Mouse (Mus musculus): ENCODE measurements around the gene Dlg1. TPM values are rescaled to one million over a fixed set of nuclear protein-coding genes. Genes with fewer than 3 reads are reported as not detected.

The Dlg1 gene
- polyA plus RNA-seq, 1 experiment from 2014 or later, result 20.5 TPM

GRCm38 (mm10) chr16:31634371-31634770 lies 28.9 kb upstream of the Dlg1 start:
- no peaks in the 10 kb centered on the region for H3K9me3 ChIP-seq (replicated peaks)
- no peak for ATAC-seq
- WGBS (ENCODE audit: insufficient replicate concordance), result 87% methylated on average over 4 of the region's 4 CpGs

GRCm38 (mm10) chr16:31638393-31638792 lies 24.9 kb upstream of the Dlg1 start:
- Histone ChIP-seq H3K27ac (no peak overlapping the region), H3K9ac (no peak overlapping the region), H3K4me3 (no peak overlapping the region), H3K27me3 (replicated peaks) (no peaks in the 10 kb centered on the region; the same call in 1 of the 2 replicates), H3K4me1 (no peaks in the 10 kb centered on the region), H3K9me3 (replicated peaks) (no peaks in the 10 kb centered on the region), H3K4me2 (no peak overlapping the region), H3K36me3 (no peaks in the 10 kb centered on the region)
- ATAC-seq, result no peak
- WGBS (ENCODE audit: insufficient replicate concordance), result 58% methylated on average over 7 of the region's 7 CpGs

More at GRCm38 (mm10) chr16:31634371-31634770, 28.9 kb upstream of the Dlg1 start:
- no peak overlapping the region for H3K9ac ChIP-seq
- H3K27ac ChIP-seq, result no peak overlapping the region
- peaks cover 7% of the 10 kb centered on the region for H3K4me1 ChIP-seq
- no peak overlapping the region for H3K4me2 ChIP-seq
- no peaks in the 10 kb centered on the region for H3K36me3 ChIP-seq
- no peaks in the 10 kb centered on the region for H3K27me3 ChIP-seq (replicated peaks)
- H3K4me3 ChIP-seq, result no peak overlapping the region

GRCm38 (mm10) chr16:31639946-31640345 lies 23.3 kb upstream of the Dlg1 start:
- Histone ChIP-seq H3K4me1 (no peaks in the 10 kb centered on the region), H3K36me3 (no peaks in the 10 kb centered on the region), H3K27me3 (replicated peaks) (no peaks in the 10 kb centered on the region; the same call in 1 of the 2 replicates), H3K9me3 (replicated peaks) (peaks cover 8% of the 10 kb centered on the region; the same call in 1 of the 2 replicates), H3K4me2 (no peak overlapping the region), H3K27ac (no peak overlapping the region), H3K4me3 (no peak overlapping the region), H3K9ac (no peak overlapping the region)
- 61% methylated on average over 4 of the region's 4 CpGs for WGBS (ENCODE audit: insufficient replicate concordance)
- no peak for ATAC-seq

GRCm38 (mm10) chr16:31641776-31642175 lies 21.5 kb upstream of the Dlg1 start:
- H3K4me2 ChIP-seq, result no peak overlapping the region
- no peaks in the 10 kb centered on the region for H3K36me3 ChIP-seq
- no peak overlapping the region for H3K9ac ChIP-seq
- peaks cover 5% of the 10 kb centered on the region; the same call in 1 of the 2 replicates for H3K4me1 ChIP-seq
- H3K9me3 ChIP-seq (replicated peaks), result peaks cover 12% of the 10 kb centered on the region; the same call in 1 of the 2 replicates
- WGBS (ENCODE audit: insufficient replicate concordance), result 70% methylated on average over 4 of the region's 4 CpGs
- H3K27ac ChIP-seq, result no peak overlapping the region
- no peaks in the 10 kb centered on the region; the same call in 1 of the 2 replicates for H3K27me3 ChIP-seq (replicated peaks)
- no peak for ATAC-seq
- H3K4me3 ChIP-seq, result no peak overlapping the region

GRCm38 (mm10) chr16:31647221-31647620 lies 16.0 kb upstream of the Dlg1 start:
- Histone ChIP-seq H3K4me3 (no peak overlapping the region), H3K4me2 (no peak overlapping the region), H3K36me3 (no peaks in the 10 kb centered on the region), H3K4me1 (peaks cover 13% of the 10 kb centered on the region), H3K9me3 (replicated peaks) (peaks cover 12% of the 10 kb centered on the region; the same call in 1 of the 2 replicates), H3K27me3 (replicated peaks) (peaks cover 5% of the 10 kb centered on the region; the same call in 1 of the 2 replicates), H3K9ac (no peak overlapping the region), H3K27ac (no peak overlapping the region)
- no peak for ATAC-seq
- WGBS (ENCODE audit: insufficient replicate concordance), result 56% methylated on average over 7 of the region's 7 CpGs

GRCm38 (mm10) chr16:31650788-31651187 lies 12.5 kb upstream of the Dlg1 start:
- no peak overlapping the region for H3K4me3 ChIP-seq
- 43% methylated on average over 6 of the region's 6 CpGs for WGBS (ENCODE audit: insufficient replicate concordance)

GRCm38 (mm10) chr16:31651541-31651940 lies 11.7 kb upstream of the Dlg1 start:
- Histone ChIP-seq H3K36me3 (no peaks in the 10 kb centered on the region), H3K4me3 (no peak overlapping the region), H3K27me3 (replicated peaks) (peaks cover 26% of the 10 kb centered on the region), H3K9me3 (replicated peaks) (no peaks in the 10 kb centered on the region), H3K4me2 (no peak overlapping the region), H3K27ac (no peak overlapping the region), H3K9ac (no peak overlapping the region), H3K4me1 (peaks cover 8% of the 10 kb centered on the region)
- no peak for ATAC-seq
- 72% methylated on average over 3 of the region's 3 CpGs for WGBS (ENCODE audit: insufficient replicate concordance)

More at GRCm38 (mm10) chr16:31650788-31651187, 12.5 kb upstream of the Dlg1 start:
- H3K4me1 ChIP-seq, result peaks cover 13% of the 10 kb centered on the region
- no peak overlapping the region for H3K9ac ChIP-seq
- no peak overlapping the region for H3K4me2 ChIP-seq
- H3K9me3 ChIP-seq (replicated peaks), result no peaks in the 10 kb centered on the region
- no peaks in the 10 kb centered on the region for H3K36me3 ChIP-seq
- H3K27me3 ChIP-seq (replicated peaks), result peaks cover 20% of the 10 kb centered on the region
- H3K27ac ChIP-seq, result no peak overlapping the region
- no peak for ATAC-seq

- Histone ChIP-seq H3K4me2 (no peak overlapping the region), H3K9ac (no peak overlapping the region), H3K27ac (no peak overlapping the region), H3K27me3 (replicated peaks) (peaks cover 24% of the 10 kb centered on the region), H3K36me3 (no peaks in the 10 kb centered on the region), H3K9me3 (replicated peaks) (no peaks in the 10 kb centered on the region), H3K4me1 (peaks cover 8% of the 10 kb centered on the region), H3K4me3 (no peak overlapping the region)
- 65% methylated on average over 9 of the region's 9 CpGs for WGBS (ENCODE audit: insufficient replicate concordance)
- no peak for ATAC-seq
Measured at GRCm38 (mm10) chr16:31652115-31652843, 11.0 kb upstream of the Dlg1 start.

- 74% methylated on average over 5 of the region's 5 CpGs for WGBS (ENCODE audit: insufficient replicate concordance)
- Histone ChIP-seq H3K9ac (no peak overlapping the region), H3K4me3 (no peak overlapping the region), H3K4me1 (peaks cover 8% of the 10 kb centered on the region), H3K36me3 (no peaks in the 10 kb centered on the region), H3K27ac (no peak overlapping the region), H3K4me2 (no peak overlapping the region), H3K27me3 (replicated peaks) (peaks cover 33% of the 10 kb centered on the region), H3K9me3 (replicated peaks) (no peaks in the 10 kb centered on the region)
- ATAC-seq, result no peak
Measured at GRCm38 (mm10) chr16:31653616-31654015, 9.6 kb upstream of the Dlg1 start.

GRCm38 (mm10) chr16:31654021-31654420 lies 9.2 kb upstream of the Dlg1 start:
- Histone ChIP-seq H3K27me3 (replicated peaks) (peaks cover 37% of the 10 kb centered on the region), H3K4me3 (no peak overlapping the region), H3K9ac (no peak overlapping the region), H3K4me1 (peaks cover 12% of the 10 kb centered on the region), H3K27ac (no peak overlapping the region), H3K4me2 (no peak overlapping the region), H3K9me3 (replicated peaks) (no peaks in the 10 kb centered on the region), H3K36me3 (no peaks in the 10 kb centered on the region)
- 80% methylated on average over 7 of the region's 7 CpGs for WGBS (ENCODE audit: insufficient replicate concordance)
- no peak for ATAC-seq

- no peak overlapping the region for H3K9ac ChIP-seq
- no peak overlapping the region for H3K4me2 ChIP-seq
- no peaks in the 10 kb centered on the region for H3K9me3 ChIP-seq (replicated peaks)
- H3K36me3 ChIP-seq, result no peaks in the 10 kb centered on the region
- WGBS (ENCODE audit: insufficient replicate concordance), result 64% methylated on average over 2 of the region's 2 CpGs
- no peak overlapping the region for H3K4me3 ChIP-seq
- H3K27me3 ChIP-seq (replicated peaks), result peaks cover 46% of the 10 kb centered on the region
- no peak for ATAC-seq
- H3K27ac ChIP-seq, result no peak overlapping the region
- peaks cover 8% of the 10 kb centered on the region for H3K4me1 ChIP-seq
Measured at GRCm38 (mm10) chr16:31655531-31655930, 7.7 kb upstream of the Dlg1 start.

- whole genome bisulfite sequencing (ENCODE audit: insufficient replicate concordance), result 11% methylated on average over 2 of the region's 2 CpGs
- no peak overlapping the region for H3K4me3 ChIP-seq
- ATAC-seq, result no peak
- no peak overlapping the region for H3K27ac ChIP-seq
- H3K9ac ChIP-seq, result no peak overlapping the region
- H3K27me3 ChIP-seq (replicated peaks), result peaks cover 62% of the 10 kb centered on the region
- H3K4me2 ChIP-seq, result no peak overlapping the region
- H3K36me3 ChIP-seq, result no peaks in the 10 kb centered on the region
- H3K9me3 ChIP-seq (replicated peaks), result no peaks in the 10 kb centered on the region
- peaks cover 12% of the 10 kb centered on the region for H3K4me1 ChIP-seq
Measured at GRCm38 (mm10) chr16:31657502-31657901, 5.7 kb upstream of the Dlg1 start.

Data from liver, embryonic 12.5 days (tissue).